Mouse (Mus musculus): ENCODE data around the gene 4933412E24Rik. TPM values are rescaled to one million over a fixed set of nuclear protein-coding genes. Genes with fewer than 3 reads are reported as not detected.

The 4933412E24Rik gene
- total RNA-seq (2014; rRNA removed) (not detected in 2 replicates), polyA plus RNA-seq (2015; fragmentation: Nextera tagmentation; extraction: Ambion mirVana) (not detected in 2 replicates)

- no peaks in the 10 kb centered on the region for H3K27me3 ChIP-seq (ENCODE audit: insufficient read depth, low read length)
- DNase-seq = no peak
- TF ChIP-seq CTCF (IDR thresholded peaks at IDR 0.05; ENCODE audit: low read depth) = no peak
- H3K4me3 ChIP-seq (ENCODE audit: low read depth, low read length) = no peak within 1 kb of the TSS
- H3K36me3 ChIP-seq (ENCODE audit: insufficient read depth) = no peaks in the 10 kb centered on the region
- H3K9me3 ChIP-seq (ENCODE audit: low read length) = no peaks in the 10 kb centered on the region
- H3K4me1 ChIP-seq (ENCODE audit: insufficient read depth) = no peaks in the 10 kb centered on the region
- H3K4me2 ChIP-seq (ENCODE audit: low read depth) = no peak within 1 kb of the TSS
- H3K9ac ChIP-seq = no peak within 1 kb of the TSS
- ATAC-seq = no peak
- no peak within 1 kb of the TSS for H3K27ac ChIP-seq (ENCODE audit: low read depth, low read length)
- WGBS = 93% methylated on average over 7 of the region's 7 CpGs
These were observed at the start of gene 4933412E24Rik for GRCm38 (mm10) chr15:60016513-60016912. TSS of gene 4933412E24Rik (minus strand) at chr15:60016613.

- Histone ChIP-seq H3K36me3 (ENCODE audit: insufficient read depth) (no peaks in the 10 kb centered on the region), H3K4me2 (ENCODE audit: low read depth) (no peak overlapping the region), H3K9me3 (ENCODE audit: low read length) (no peaks in the 10 kb centered on the region), H3K9ac (no peak overlapping the region), H3K4me3 (ENCODE audit: low read depth, low read length) (no peak overlapping the region), H3K27me3 (ENCODE audit: insufficient read depth, low read length) (no peaks in the 10 kb centered on the region), H3K27ac (ENCODE audit: low read depth, low read length) (no peak overlapping the region), H3K4me1 (ENCODE audit: insufficient read depth) (no peaks in the 10 kb centered on the region)
- no peak for TF ChIP-seq CTCF (IDR thresholded peaks at IDR 0.05; ENCODE audit: low read depth)
- ATAC-seq (no peak), DNase-seq (no peak)
- 45% methylated on average over 3 of the region's 3 CpGs for WGBS
These were observed 14.3 kb upstream of the 4933412E24Rik start for GRCm38 (mm10) chr15:60030728-60031127.

- TF ChIP-seq CTCF (IDR thresholded peaks at IDR 0.05; ENCODE audit: low read depth) = no peak
- no peak overlapping the region for H3K4me3 ChIP-seq (ENCODE audit: low read depth, low read length)
- no peaks in the 10 kb centered on the region for H3K27me3 ChIP-seq (ENCODE audit: insufficient read depth, low read length)
- no peaks in the 10 kb centered on the region for H3K9me3 ChIP-seq (ENCODE audit: low read length)
- ATAC-seq (no peak), DNase-seq (no peak)
- no peaks in the 10 kb centered on the region for H3K4me1 ChIP-seq (ENCODE audit: insufficient read depth)
- no peaks in the 10 kb centered on the region for H3K36me3 ChIP-seq (ENCODE audit: insufficient read depth)
- no peak overlapping the region for H3K27ac ChIP-seq (ENCODE audit: low read depth, low read length)
- WGBS = 44% methylated on average over 3 of the region's 3 CpGs
- no peak overlapping the region for H3K9ac ChIP-seq
- no peak overlapping the region for H3K4me2 ChIP-seq (ENCODE audit: low read depth)
These were observed 4.8 kb upstream of the 4933412E24Rik start for GRCm38 (mm10) chr15:60021256-60021655.

DNA sequence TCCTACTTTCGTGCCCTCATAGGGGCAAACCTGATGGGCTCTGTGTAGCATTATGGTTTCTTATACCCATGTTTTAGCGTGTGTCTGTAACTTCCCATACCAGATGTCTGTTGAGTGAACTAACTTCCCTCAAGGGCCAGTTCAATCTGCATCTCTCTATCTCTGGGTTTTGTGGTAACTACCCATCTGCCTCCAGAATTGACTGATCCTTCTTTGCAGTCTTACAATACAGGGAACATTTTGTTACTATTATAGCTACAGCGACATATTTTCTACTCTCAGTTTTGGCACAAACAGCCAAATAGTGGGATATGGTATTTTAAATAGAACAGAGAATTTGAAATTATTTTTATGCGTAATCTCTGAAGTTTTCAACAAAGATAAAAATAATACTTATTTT is 6.2 kb downstream of the 4933412E24Rik start:
- no peak overlapping the region for H3K27ac ChIP-seq (ENCODE audit: low read depth, low read length)
- no peak overlapping the region for H3K9ac ChIP-seq
- no peak for TF ChIP-seq CTCF (IDR thresholded peaks at IDR 0.05; ENCODE audit: low read depth)
- no peaks in the 10 kb centered on the region for H3K36me3 ChIP-seq (ENCODE audit: insufficient read depth)
- no peaks in the 10 kb centered on the region for H3K27me3 ChIP-seq (ENCODE audit: insufficient read depth, low read length)
- DNase-seq (no peak), ATAC-seq (no peak)
- H3K9me3 ChIP-seq (ENCODE audit: low read length) = no peaks in the 10 kb centered on the region
- no peak overlapping the region for H3K4me2 ChIP-seq (ENCODE audit: low read depth)
- no peak overlapping the region for H3K4me3 ChIP-seq (ENCODE audit: low read depth, low read length)
- 84% methylated on average over 4 of the region's 4 CpGs for WGBS
- H3K4me1 ChIP-seq (ENCODE audit: insufficient read depth) = no peaks in the 10 kb centered on the region

GRCm38 (mm10) chr15:60009610-60010009 is 6.8 kb downstream of the 4933412E24Rik start:
- ATAC-seq (no peak), DNase-seq (no peak)
- H3K27ac ChIP-seq (ENCODE audit: low read depth, low read length) = no peak overlapping the region
- no peak for TF ChIP-seq CTCF (IDR thresholded peaks at IDR 0.05; ENCODE audit: low read depth)
- no peak overlapping the region for H3K4me2 ChIP-seq (ENCODE audit: low read depth)
- WGBS = 92% methylated on average over 3 of the region's 3 CpGs
- no peaks in the 10 kb centered on the region for H3K4me1 ChIP-seq (ENCODE audit: insufficient read depth)
- H3K4me3 ChIP-seq (ENCODE audit: low read depth, low read length) = no peak overlapping the region
- no peaks in the 10 kb centered on the region for H3K36me3 ChIP-seq (ENCODE audit: insufficient read depth)
- no peak overlapping the region for H3K9ac ChIP-seq
- no peaks in the 10 kb centered on the region for H3K9me3 ChIP-seq (ENCODE audit: low read length)
- H3K27me3 ChIP-seq (ENCODE audit: insufficient read depth, low read length) = no peaks in the 10 kb centered on the region

- Histone ChIP-seq H3K9ac (no peak overlapping the region), H3K4me1 (ENCODE audit: insufficient read depth) (no peaks in the 10 kb centered on the region), H3K4me3 (ENCODE audit: low read depth, low read length) (no peak overlapping the region), H3K36me3 (ENCODE audit: insufficient read depth) (no peaks in the 10 kb centered on the region), H3K27me3 (ENCODE audit: insufficient read depth, low read length) (no peaks in the 10 kb centered on the region), H3K27ac (ENCODE audit: low read depth, low read length) (no peak overlapping the region), H3K4me2 (ENCODE audit: low read depth) (no peak overlapping the region), H3K9me3 (ENCODE audit: low read length) (no peaks in the 10 kb centered on the region)
- 31% methylated on average over 4 of the region's 4 CpGs for WGBS
- ATAC-seq (no peak), DNase-seq (no peak)
- TF ChIP-seq CTCF (IDR thresholded peaks at IDR 0.05; ENCODE audit: low read depth) = no peak
These were observed 32.6 kb downstream of the 4933412E24Rik start for GRCm38 (mm10) chr15:59983777-59984176.

- ATAC-seq (peak; percentile 42; the same call in 1 of the 2 replicates), DNase-seq (no peak)
- H3K4me3 ChIP-seq (ENCODE audit: low read depth, low read length) = no peak overlapping the region
- H3K4me2 ChIP-seq (ENCODE audit: low read depth) = no peak overlapping the region
- no peak for TF ChIP-seq CTCF (IDR thresholded peaks at IDR 0.05; ENCODE audit: low read depth)
- H3K9me3 ChIP-seq (ENCODE audit: low read length) = no peaks in the 10 kb centered on the region
- 32% methylated on average over 3 of the region's 3 CpGs for WGBS
- no peak overlapping the region for H3K27ac ChIP-seq (ENCODE audit: low read depth, low read length)
- no peak overlapping the region for H3K9ac ChIP-seq
- no peaks in the 10 kb centered on the region for H3K36me3 ChIP-seq (ENCODE audit: insufficient read depth)
- H3K27me3 ChIP-seq (ENCODE audit: insufficient read depth, low read length) = 0 out of 2 replicates have a peak, but pooled peaks cover 6% of the 10 kb centered on the region
- no peaks in the 10 kb centered on the region for H3K4me1 ChIP-seq (ENCODE audit: insufficient read depth)
These were observed 41.1 kb downstream of the 4933412E24Rik start for GRCm38 (mm10) chr15:59975310-59975709.

Data from forebrain, postnatal 0 days (tissue).